ENCODE assay signal across 8 mouse cellular contexts in the genomic region with DNA sequence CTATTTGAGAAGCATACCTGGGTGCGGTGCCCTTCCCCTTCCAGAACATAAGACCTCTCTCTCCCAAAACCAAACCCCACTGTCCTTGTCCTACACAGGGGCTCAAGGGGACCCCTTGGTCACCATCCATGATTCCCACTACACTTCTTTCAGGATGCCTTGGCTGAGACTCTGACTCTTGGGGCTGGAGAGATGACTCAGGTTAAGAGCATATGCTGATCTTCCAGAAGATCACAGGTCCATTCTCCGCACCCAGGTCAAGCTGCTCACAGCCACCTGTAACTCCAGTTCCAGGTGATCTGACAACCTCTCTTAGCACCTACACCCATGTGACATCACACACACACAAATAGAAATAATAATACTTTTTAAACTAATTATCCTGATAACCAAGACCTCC. TPM values are rescaled to one million over a fixed set of nuclear protein-coding genes. Genes with fewer than 3 reads are reported as not detected.
DNase-seq lines count a peak whose midpoint lies in the region; ATAC-seq and TF ChIP-seq lines count a peak whose summit lies in the region.

No protein-coding gene starts in this region.

- H3K4me1 ChIP-seq in kidney, postnatal 0 days (replicated peaks; ENCODE audit: insufficient read depth, low read length): peaks cover 17% of the 10 kb centered on the region; the same call in 1 of the 2 replicates
- H3K4me1 ChIP-seq in embryonic facial prominence, embryonic 14.5 days (ENCODE audit: control insufficient read depth, insufficient read depth, low read length): peaks cover 20% of the 10 kb centered on the region
- peaks cover 9% of the 10 kb centered on the region; the same call in 1 of the 2 replicates for H3K4me1 ChIP-seq in intestine, postnatal 0 days (replicated peaks; ENCODE audit: control insufficient read depth, insufficient read depth, low read length)
- H3K4me1 ChIP-seq in neural tube, embryonic 14.5 days (ENCODE audit: control insufficient read depth, insufficient read depth, low read length): peaks cover 23% of the 10 kb centered on the region

- peak; percentile 29; the same call in 1 of the 2 replicates for ATAC-seq in kidney, postnatal 0 days (replicated peaks; ENCODE audit: low FRiP score, low read depth)
- no peak for ATAC-seq in embryonic facial prominence, embryonic 14.5 days (ENCODE audit: low read depth)
- no peak; the same call in 1 of the 2 replicates for ATAC-seq in intestine, postnatal 0 days
- ATAC-seq in neural tube, embryonic 14.5 days (ENCODE audit: low read depth): no peak
- ATAC-seq in frontal cortex, adult (ENCODE audit: low TSS enrichment): no peak

- H3K36me3 ChIP-seq in kidney, postnatal 0 days (ENCODE audit: insufficient read depth, low read length): no peaks in the 10 kb centered on the region
- H3K36me3 ChIP-seq in embryonic facial prominence, embryonic 14.5 days (ENCODE audit: control insufficient read depth, insufficient read depth, low read length): no peaks in the 10 kb centered on the region
- no peaks in the 10 kb centered on the region for H3K36me3 ChIP-seq in intestine, postnatal 0 days (ENCODE audit: control insufficient read depth, insufficient read depth)
- no peaks in the 10 kb centered on the region for H3K36me3 ChIP-seq in neural tube, embryonic 14.5 days (ENCODE audit: control insufficient read depth, insufficient read depth, low read length)

- H3K27ac ChIP-seq in kidney, postnatal 0 days: peak overlapping the region; percentile 90; the same call in 1 of the 2 replicates
- no peak overlapping the region for H3K27ac ChIP-seq in embryonic facial prominence, embryonic 14.5 days (replicated peaks; ENCODE audit: low read depth, low read length)
- no peak overlapping the region for H3K27ac ChIP-seq in intestine, postnatal 0 days (ENCODE audit: low read depth, low read length)
- peak overlapping the region; percentile 40; the same call in 1 of the 2 replicates for H3K27ac ChIP-seq in neural tube, embryonic 14.5 days (ENCODE audit: low read depth, low read length)

- H3K9me3 ChIP-seq in kidney, postnatal 0 days (replicated peaks; ENCODE audit: low read length): no peaks in the 10 kb centered on the region
- H3K9me3 ChIP-seq in embryonic facial prominence, embryonic 14.5 days (ENCODE audit: control insufficient read depth, low read length): no peaks in the 10 kb centered on the region
- H3K9me3 ChIP-seq in intestine, postnatal 0 days (ENCODE audit: control insufficient read depth): no peaks in the 10 kb centered on the region
- H3K9me3 ChIP-seq in neural tube, embryonic 14.5 days (ENCODE audit: control insufficient read depth, low read length): no peaks in the 10 kb centered on the region

- H3K27me3 ChIP-seq in kidney, postnatal 0 days (ENCODE audit: insufficient read depth, low read length): no peaks in the 10 kb centered on the region
- no peaks in the 10 kb centered on the region for H3K27me3 ChIP-seq in embryonic facial prominence, embryonic 14.5 days (replicated peaks; ENCODE audit: control insufficient read depth, insufficient read depth, low read length)
- no peaks in the 10 kb centered on the region for H3K27me3 ChIP-seq in intestine, postnatal 0 days (replicated peaks; ENCODE audit: control insufficient read depth, insufficient read depth, low read length)
- H3K27me3 ChIP-seq in neural tube, embryonic 14.5 days (ENCODE audit: control insufficient read depth, insufficient read depth, low read length): no peaks in the 10 kb centered on the region

- peak overlapping the region; percentile 79 for H3K4me3 ChIP-seq in kidney, postnatal 0 days (replicated peaks; ENCODE audit: low read depth, low read length)
- peak overlapping the region; percentile 60 for H3K4me3 ChIP-seq in embryonic facial prominence, embryonic 14.5 days (ENCODE audit: low read depth, low read length)
- peak overlapping the region; percentile 70 for H3K4me3 ChIP-seq in intestine, postnatal 0 days (ENCODE audit: low read depth, low read length)
- H3K4me3 ChIP-seq in neural tube, embryonic 14.5 days (ENCODE audit: low read depth, low read length): peak overlapping the region; percentile 49

- peak overlapping the region; percentile 88 for H3K9ac ChIP-seq in kidney, postnatal 0 days (ENCODE audit: low read depth, low read length)
- peak overlapping the region; percentile 86 for H3K9ac ChIP-seq in embryonic facial prominence, embryonic 14.5 days (ENCODE audit: low read depth, low read length)
- H3K9ac ChIP-seq in intestine, postnatal 0 days (ENCODE audit: low read depth, low read length): 0 out of 2 replicates have a peak overlapping the region, but pooled peaks have one; percentile 83
- peak overlapping the region; percentile 85; the same call in 1 of the 2 replicates for H3K9ac ChIP-seq in neural tube, embryonic 14.5 days (replicated peaks; ENCODE audit: low read depth, low read length)

- DNase-seq in kidney, postnatal 0 days (ENCODE audit: low spot score): peak; percentile 19
- no peak for DNase-seq in kidney, postnatal 36 days
- DNase-seq in embryonic facial prominence, embryonic 14.5 days (ENCODE audit: low spot score): no peak
- DNase-seq in left cerebral cortex, adult 11 months (ENCODE audit: low spot score): no peak
- DNase-seq in layer of hippocampus, postnatal 36 days: no peak

- peak overlapping the region; percentile 83 for H3K4me2 ChIP-seq in kidney, postnatal 0 days (ENCODE audit: low read length)
- peak overlapping the region; percentile 67 for H3K4me2 ChIP-seq in embryonic facial prominence, embryonic 14.5 days (ENCODE audit: low read depth, low read length)
- H3K4me2 ChIP-seq in intestine, postnatal 0 days (replicated peaks; ENCODE audit: low read depth): peak overlapping the region; percentile 89
- H3K4me2 ChIP-seq in neural tube, embryonic 14.5 days (ENCODE audit: low read depth, low read length): peak overlapping the region; percentile 75

- TF ChIP-seq CTCF in kidney, postnatal 0 days (IDR thresholded peaks at IDR 0.05; ENCODE audit: low read depth): no peak
- no peak for TF ChIP-seq CTCF in intestine, postnatal 0 days (IDR thresholded peaks at IDR 0.05; ENCODE audit: low read depth)

- WGBS in kidney, postnatal 0 days: 10% methylated on average over 2 of the region's 2 CpGs
- 20% methylated on average over 2 of the region's 2 CpGs for WGBS in embryonic facial prominence, embryonic 14.5 days
- 31% methylated on average over 2 of the region's 2 CpGs for WGBS in intestine, postnatal 0 days
- 20% methylated on average over 2 of the region's 2 CpGs for WGBS in neural tube, embryonic 14.5 days

RNA-seq across cellular contexts. Expression of a gene that starts 16.1 kb away (rescaled TPM):
- 29.0 and 30.4 TPM in 2 replicates for polyA plus RNA-seq in kidney, postnatal 0 days (2015; fragmentation: Nextera tagmentation; extraction: Ambion mirVana)
- polyA plus RNA-seq in embryonic facial prominence, embryonic 14.5 days (2014; fragmentation: Nextera tagmentation; extraction: Ambion mirVana): 47.5 and 47.7 TPM in 2 replicates
- polyA plus RNA-seq in intestine, postnatal 0 days (2015; fragmentation: Nextera tagmentation; extraction: Ambion mirVana): 11.3 and 13.1 TPM in 2 replicates
- polyA plus RNA-seq in neural tube, embryonic 14.5 days (2014; fragmentation: Nextera tagmentation; extraction: Ambion mirVana): 33.3 and 35.5 TPM in 2 replicates
- 10 to 100 TPM; 28.2 to 28.3 TPM for total RNA-seq in layer of hippocampus, postnatal 36 days (2021)

RNA-seq across cellular contexts. Expression of a gene that starts 26.1 kb away (rescaled TPM):
- polyA plus RNA-seq in kidney, postnatal 0 days (2015; fragmentation: Nextera tagmentation; extraction: Ambion mirVana): not detected in 2 replicates
- polyA plus RNA-seq in embryonic facial prominence, embryonic 14.5 days (2014; fragmentation: Nextera tagmentation; extraction: Ambion mirVana): not detected in 2 replicates
- polyA plus RNA-seq in intestine, postnatal 0 days (2015; fragmentation: Nextera tagmentation; extraction: Ambion mirVana): not detected in 2 replicates
- not detected in 2 replicates for polyA plus RNA-seq in neural tube, embryonic 14.5 days (2014; fragmentation: Nextera tagmentation; extraction: Ambion mirVana)
- total RNA-seq in layer of hippocampus, postnatal 36 days (2021): not detected

RNA-seq across cellular contexts. Expression of a gene that starts 43.6 kb away (rescaled TPM):
- 1.2 TPM in 2 replicates for polyA plus RNA-seq in kidney, postnatal 0 days (2015; fragmentation: Nextera tagmentation; extraction: Ambion mirVana)
- polyA plus RNA-seq in embryonic facial prominence, embryonic 14.5 days (2014; fragmentation: Nextera tagmentation; extraction: Ambion mirVana): 2.1 and 2.4 TPM in 2 replicates
- 1.0 and 1.5 TPM in 2 replicates for polyA plus RNA-seq in intestine, postnatal 0 days (2015; fragmentation: Nextera tagmentation; extraction: Ambion mirVana)
- polyA plus RNA-seq in neural tube, embryonic 14.5 days (2014; fragmentation: Nextera tagmentation; extraction: Ambion mirVana): 7.4 and 8.4 TPM in 2 replicates
- total RNA-seq in layer of hippocampus, postnatal 36 days (2021): 1 to 10 TPM; 5.4 to 6.5 TPM

RNA-seq across cellular contexts. Expression of a gene that starts 55.0 kb away (rescaled TPM):
- 1.9 and 2.2 TPM in 2 replicates for polyA plus RNA-seq in kidney, postnatal 0 days (2015; fragmentation: Nextera tagmentation; extraction: Ambion mirVana)
- 5.3 and 7.0 TPM in 2 replicates for polyA plus RNA-seq in embryonic facial prominence, embryonic 14.5 days (2014; fragmentation: Nextera tagmentation; extraction: Ambion mirVana)
- polyA plus RNA-seq in intestine, postnatal 0 days (2015; fragmentation: Nextera tagmentation; extraction: Ambion mirVana): 5.1 and 6.3 TPM in 2 replicates
- 0.98 and 1.3 TPM in 2 replicates for polyA plus RNA-seq in neural tube, embryonic 14.5 days (2014; fragmentation: Nextera tagmentation; extraction: Ambion mirVana)
- total RNA-seq in layer of hippocampus, postnatal 36 days (2021): 1 to 10 TPM; 1.1 to 1.4 TPM

Comparison
In these comparisons a context has a peak if more than half of its experiments do, and no peak if none do; other contexts are left out.
1. H3K27ac ChIP-seq: peak in kidney, postnatal 0 days (single experiment) and neural tube, embryonic 14.5 days (single experiment); none in embryonic facial prominence, embryonic 14.5 days (single experiment) and intestine, postnatal 0 days (single experiment).
2. Peak in every context shown above with its lines, with median percentiles within 50 percentile points of each other: H3K4me2 ChIP-seq, H3K4me3 ChIP-seq and H3K9ac ChIP-seq.